Mouse (Mus musculus) G1E (cell line): Measurements from ENCODE around the gene Gna15.

Experiments used
- CTCF ChIP-seq: IDR thresholded peaks from 2 replicates; pipeline ENCODE4 v1.5.1; 2012; ENCODE audit warnings: low read depth, low read length, inconsistent platforms, mixed read lengths
- GATA1 ChIP-seq: IDR thresholded peaks from 2 replicates; pipeline ENCODE4 v1.6.1; 2012; ENCODE audit warnings: borderline replicate concordance, low read length, inconsistent platforms, mixed read lengths
- TAL1 ChIP-seq: conservative IDR thresholded peaks from 2 replicates; pipeline ENCODE4 v1.6.1; 2012; ENCODE audit warnings: low read depth, low read length, inconsistent platforms, mixed read lengths

DNA sequence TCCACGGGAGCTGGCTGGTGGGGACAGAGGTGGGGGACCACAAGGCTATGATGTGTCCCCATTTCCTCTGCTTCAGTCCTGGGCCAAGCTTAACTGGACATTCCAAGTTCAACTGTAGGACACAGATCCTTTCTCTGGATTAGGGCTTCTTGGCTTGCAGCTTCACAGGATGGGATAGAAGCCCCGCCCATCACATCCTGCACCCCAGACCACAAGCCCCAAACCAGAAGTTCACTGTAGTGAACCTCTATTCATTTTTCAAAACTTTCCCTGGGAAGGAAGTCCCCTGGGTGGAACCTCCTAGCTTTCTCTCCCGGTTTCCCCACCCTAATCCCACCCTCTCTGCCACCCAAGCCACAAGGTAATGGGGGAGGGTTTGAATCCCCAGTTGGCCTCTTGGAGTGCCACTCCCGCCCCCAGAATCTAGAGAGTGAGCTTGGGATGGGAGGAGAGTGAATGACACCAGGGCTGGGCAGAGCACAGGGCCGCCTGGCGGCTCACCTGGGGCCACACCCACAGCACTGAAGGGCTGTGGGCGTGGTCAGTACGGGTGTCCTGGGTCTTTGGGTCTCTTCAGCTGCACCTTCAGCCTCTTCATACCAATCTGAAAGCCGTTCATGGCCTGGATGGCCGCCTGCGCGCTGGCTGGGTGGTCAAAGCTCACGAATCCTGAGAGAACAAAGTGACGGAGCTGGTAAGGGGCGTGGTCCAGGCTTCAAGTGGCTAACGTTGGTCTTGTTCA is 62.2 kb downstream of the Gna15 start:
- TF ChIP-seq CTCF (no peak), GATA1 (no peak), TAL1 (no peak)
